Mouse (Mus musculus): Measurements from ENCODE around the gene Gclm. TPM values are rescaled to one million over a fixed set of nuclear protein-coding genes. Genes with fewer than 3 reads are reported as not detected.

Gclm gene
- total RNA-seq (2023), result 27.6 TPM

GRCm38 (mm10) chr3:122245215-122245877, at the start of gene Gclm:
Gclm (plus strand) TSS chr3:122245557.

GRCm38 (mm10) chr3:122274241-122275024, 29.1 kb downstream of the Gclm start, which contains the start of gene Dnttip2:
Dnttip2 (plus strand) TSS chr3:122274388.

GRCm38 (mm10) chr3:122293954-122294850, 48.8 kb downstream of the Gclm start, which contains the start of gene Bcar3:
Bcar3 (plus strand) TSS chr3:122294136.

Other genes starting within 250 kb of the Gclm start
- gene Abca4, start 201.1 kb upstream of the Gclm start, total RNA-seq (2023), result not detected
- gene Dnttip2, start 28.8 kb downstream of the Gclm start, total RNA-seq (2023), result 101 TPM
- gene Bcar3, start 48.6 kb downstream of the Gclm start, total RNA-seq (2023), result 18.4 TPM